Mouse (Mus musculus) heart, postnatal 0 days (tissue): ENCODE data around the gene Gltp.

Experiments
- CTCF ChIP-seq: IDR thresholded peaks from 2 replicates; pipeline ENCODE4 v1.5.1; 2016; ENCODE audit warnings: antibody characterized with exemption, control low read depth, low read depth
- EP300 ChIP-seq: IDR thresholded peaks from 2 replicates; pipeline ENCODE4 v1.6.1; 2016; ENCODE audit warnings: antibody characterized with exemption, low read depth

DNA sequence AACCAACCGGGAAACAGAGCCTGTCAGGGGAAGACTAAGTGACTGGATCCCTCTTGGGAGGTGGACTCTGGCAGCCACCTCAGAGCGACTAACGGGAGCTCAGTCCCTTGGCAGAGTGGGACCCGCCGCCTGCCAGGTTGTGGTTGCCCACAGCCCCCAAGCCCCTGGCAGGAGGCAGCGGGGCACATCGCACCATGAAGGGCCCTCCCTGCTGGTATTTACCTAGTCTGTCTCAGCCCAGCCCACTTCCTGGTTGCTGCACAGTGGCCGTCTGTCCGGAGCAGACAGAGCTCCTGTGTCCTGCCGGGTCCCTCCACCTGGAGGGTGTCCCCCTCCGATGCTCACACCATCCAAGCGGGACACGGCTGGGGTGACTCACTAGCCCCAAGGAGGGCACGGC is 39.8 kb downstream of the Gltp start:
- no peak for TF ChIP-seq CTCF
- no peak for TF ChIP-seq EP300
